Mouse (Mus musculus) heart, postnatal 0 days (tissue): ENCODE data around the gene Nalcn. TPM values are rescaled to one million over a fixed set of nuclear protein-coding genes. Genes with fewer than 3 reads are reported as not detected.

Experiments used
- ATAC-seq: fragments of 200-750 bp; cut with Nextera tagmentation; 2 replicates; pipeline ENCODE4 v1.8.0; 2017; ENCODE audit warnings: low read depth, moderate number of reproducible peaks, moderate library complexity; ENCODE audit not compliant: insufficient read depth
- DNase-seq: peaks from one replicate; pipeline ENCODE4 v3.0.0-alpha.2; 2016; ENCODE audit warnings: low spot score
- H3K27ac ChIP-seq: fragments of 300-500 bp; sonication (generic); 2 replicates; pipeline ENCODE4 v1.5.1; 2014; ENCODE audit warnings: low read depth, mild to moderate bottlenecking
- H3K27me3 ChIP-seq: fragments of 300-500 bp; sonication (generic); 2 replicates; pipeline ENCODE4 v1.6.1; 2014; ENCODE audit warnings: low read length, mixed read lengths; ENCODE audit not compliant: control insufficient read depth, insufficient read depth
- H3K36me3 ChIP-seq: fragments of 300-500 bp; sonication (generic); replicated peaks from 2 replicates; pipeline ENCODE4 v1.6.1; 2014; ENCODE audit warnings: low read length, mixed read lengths; ENCODE audit not compliant: control insufficient read depth, insufficient read depth
- H3K4me1 ChIP-seq: fragments of 300-500 bp; sonication (generic); 2 replicates; pipeline ENCODE4 v1.6.1; 2014; ENCODE audit warnings: antibody characterized with exemption; ENCODE audit not compliant: control insufficient read depth, insufficient read depth
- H3K4me2 ChIP-seq: fragments of 300-500 bp; sonication (generic); 2 replicates; pipeline ENCODE4 v1.6.1; 2014; ENCODE audit warnings: low read depth, mild to moderate bottlenecking, low read length, moderate library complexity
- H3K4me3 ChIP-seq: fragments of 300-500 bp; sonication (generic); 2 replicates; pipeline ENCODE4 v1.5.1; 2014; ENCODE audit warnings: low read depth, low read length
- H3K9ac ChIP-seq: fragments of 300-500 bp; sonication (generic); replicated peaks from 2 replicates; pipeline ENCODE4 v1.6.1; 2014; ENCODE audit warnings: low read depth, low read length, mixed read lengths
- H3K9me3 ChIP-seq: fragments of 300-500 bp; sonication (generic); replicated peaks from 2 replicates; pipeline ENCODE4 v1.6.1; 2016; ENCODE audit warnings: low read length; ENCODE audit not compliant: control insufficient read depth
- CTCF ChIP-seq: IDR thresholded peaks from 2 replicates; pipeline ENCODE4 v1.5.1; 2016; ENCODE audit warnings: antibody characterized with exemption, control low read depth, low read depth
- EP300 ChIP-seq: IDR thresholded peaks from 2 replicates; pipeline ENCODE4 v1.6.1; 2016; ENCODE audit warnings: antibody characterized with exemption, low read depth
- WGBS: fragments of 180-500 bp; shearing (Covaris S2); extraction: QIAGEN DNeasy Blood & Tissue Kit; methylation state at CpG from one replicate; pipeline ENCODE4 v1.1.7; 2014; 5-methylcytosine and 5-hydroxymethylcytosine counted together
- polyA plus RNA-seq: library from polyadenylated mRNA; unstranded; fragments of >200 nt; fragmentation: Nextera tagmentation; extraction: Ambion mirVana; gene quantifications from 2 replicates; pipeline ENCODE4 v1.2.1, GENCODE M21; 2015
- total RNA-seq: library from RNA; depleted of rRNA; stranded (reverse); fragments of >200 nt; gene quantifications from 2 replicates; pipeline ENCODE4 v1.2.3, GENCODE M21; 2014; ENCODE audit warnings: low replicate concordance

Nalcn gene
- total and polyA plus RNA-seq, 2 experiments from 2014 or later: 0.01 to 0.46 TPM

- Histone ChIP-seq H3K27me3 (no peaks in the 10 kb centered on the region), H3K36me3 (no peaks in the 10 kb centered on the region)
- TF ChIP-seq EP300 (no peak), CTCF (no peak)
Observed at GRCm38 (mm10) chr14:123296068-123296467, 330.9 kb downstream of the Nalcn start.

GRCm38 (mm10) chr14:123291118-123292007 lies 335.6 kb downstream of the Nalcn start:
- DNase-seq: no peak

More at GRCm38 (mm10) chr14:123296068-123296467, 330.9 kb downstream of the Nalcn start:
- Histone ChIP-seq H3K27ac (no peak overlapping the region), H3K9ac (no peak overlapping the region), H3K9me3 (no peaks in the 10 kb centered on the region), H3K4me1 (no peaks in the 10 kb centered on the region), H3K4me2 (no peak overlapping the region), H3K4me3 (no peak overlapping the region)
- DNase-seq (no peak), ATAC-seq (no peak)

GRCm38 (mm10) chr14:123282165-123282564 lies 344.8 kb downstream of the Nalcn start:
- no peak overlapping the region for H3K4me3 ChIP-seq
- DNase-seq (no peak), ATAC-seq (no peak)
- no peak overlapping the region for H3K9ac ChIP-seq
- no peaks in the 10 kb centered on the region for H3K36me3 ChIP-seq
- no peaks in the 10 kb centered on the region for H3K27me3 ChIP-seq
- no peaks in the 10 kb centered on the region for H3K9me3 ChIP-seq
- H3K4me2 ChIP-seq: no peak overlapping the region
- H3K4me1 ChIP-seq: no peaks in the 10 kb centered on the region
- no peak for TF ChIP-seq EP300
- TF ChIP-seq CTCF: no peak
- no peak overlapping the region for H3K27ac ChIP-seq

More at GRCm38 (mm10) chr14:123291118-123292007, 335.6 kb downstream of the Nalcn start:
- Histone ChIP-seq H3K27ac (no peak overlapping the region), H3K9me3 (no peaks in the 10 kb centered on the region), H3K9ac (no peak overlapping the region), H3K27me3 (no peaks in the 10 kb centered on the region), H3K4me2 (no peak overlapping the region), H3K4me3 (no peak overlapping the region), H3K36me3 (no peaks in the 10 kb centered on the region), H3K4me1 (no peaks in the 10 kb centered on the region)
- TF ChIP-seq CTCF (no peak), EP300 (no peak)
- ATAC-seq: no peak
- 76% methylated on average over 4 of the region's 4 CpGs for WGBS

GRCm38 (mm10) chr14:123272121-123272520 lies 354.8 kb downstream of the Nalcn start:
- TF ChIP-seq CTCF (peak; percentile 29), EP300 (no peak)
- Histone ChIP-seq H3K4me3 (no peak overlapping the region), H3K9me3 (no peaks in the 10 kb centered on the region), H3K4me2 (no peak overlapping the region), H3K27ac (no peak overlapping the region), H3K27me3 (no peaks in the 10 kb centered on the region), H3K36me3 (no peaks in the 10 kb centered on the region), H3K9ac (no peak overlapping the region), H3K4me1 (no peaks in the 10 kb centered on the region)
- no peak for DNase-seq
- no peak for ATAC-seq
- WGBS: 57% methylated on average over 2 of the region's 2 CpGs

- Histone ChIP-seq H3K4me2 (no peak overlapping the region), H3K27me3 (no peaks in the 10 kb centered on the region; the same call in 1 of the 2 replicates), H3K4me3 (no peak overlapping the region), H3K36me3 (no peaks in the 10 kb centered on the region), H3K9me3 (no peaks in the 10 kb centered on the region), H3K4me1 (no peaks in the 10 kb centered on the region), H3K27ac (no peak overlapping the region), H3K9ac (no peak overlapping the region)
- TF ChIP-seq EP300 (no peak), CTCF (no peak)
- ATAC-seq (no peak), DNase-seq (no peak)
- 56% methylated on average over 1 of the region's 1 CpGs for WGBS
Observed at GRCm38 (mm10) chr14:123240738-123241137, 386.2 kb downstream of the Nalcn start.

- ATAC-seq (no peak), DNase-seq (peak; percentile 13)
- H3K36me3 ChIP-seq: no peaks in the 10 kb centered on the region
- no peak overlapping the region for H3K4me3 ChIP-seq
- no peak overlapping the region for H3K27ac ChIP-seq
- WGBS: 7% methylated on average over 2 of the region's 2 CpGs
- H3K4me2 ChIP-seq: no peak overlapping the region
- H3K9ac ChIP-seq: no peak overlapping the region
- no peaks in the 10 kb centered on the region for H3K9me3 ChIP-seq
- no peaks in the 10 kb centered on the region for H3K4me1 ChIP-seq
- no peaks in the 10 kb centered on the region; the same call in 1 of the 2 replicates for H3K27me3 ChIP-seq
- peak; percentile 55 for TF ChIP-seq CTCF
- TF ChIP-seq EP300: no peak
Observed at GRCm38 (mm10) chr14:123239945-123240344, 387.0 kb downstream of the Nalcn start.
